Mouse (Mus musculus) mature B cell (primary cell): ENCODE data around the gene Coro1c.

Source experiments
- in situ Hi-C: fragments of 300-500 bp; cut with MboI; formaldehyde crosslinking; loops from 2 replicates; pipeline ENCODE4 v1.14.3; 2019

Coro1c gene

GRCm38 (mm10) chr5:113829566-113830291 is 78.8 kb downstream of the Coro1c start:
- in situ Hi-C loops: no loop called here

- in situ Hi-C loops: no loop called here
These were observed 80.1 kb downstream of the Coro1c start for GRCm38 (mm10) chr5:113828481-113828880.

- in situ Hi-C loops: no loop called here
These were observed 80.6 kb downstream of the Coro1c start for GRCm38 (mm10) chr5:113827991-113828411.

GRCm38 (mm10) chr5:113826619-113827018 is 81.9 kb downstream of the Coro1c start:
- in situ Hi-C loops: no loop called here

GRCm38 (mm10) chr5:113825558-113825957 is 83.0 kb downstream of the Coro1c start:
- in situ Hi-C loops: no loop called here

GRCm38 (mm10) chr5:113824228-113824627 is 84.3 kb downstream of the Coro1c start:
- in situ Hi-C loops: loop anchor here (25.0 kb wide), 1 partner anchor 462 kb away; the partner anchor contains the start of gene Aym1

GRCm38 (mm10) chr5:113818572-113818971 is 90.0 kb downstream of the Coro1c start:
- in situ Hi-C loops: loop anchor here (25.0 kb wide), 1 partner anchor 456 kb away; the partner anchor contains the start of gene Aym1

GRCm38 (mm10) chr5:113815638-113816152 is 92.9 kb downstream of the Coro1c start:
- in situ Hi-C loops: loop anchor here (25.0 kb wide), 1 partner anchor 453 kb away; the partner anchor contains the start of gene Aym1

GRCm38 (mm10) chr5:113815041-113815389 is 93.5 kb downstream of the Coro1c start:
- in situ Hi-C loops: loop anchor here (25.0 kb wide), 1 partner anchor 453 kb away; the partner anchor contains the start of gene Aym1

GRCm38 (mm10) chr5:113814111-113815040 is 94.2 kb downstream of the Coro1c start:
- in situ Hi-C loops: loop anchor here (5.0 to 25.0 kb wide), 2 partner anchors 42 to 452 kb away; partner anchors contain the start of genes Aym1, Iscu and Sart3

GRCm38 (mm10) chr5:113813608-113814007 is 95.0 kb downstream of the Coro1c start:
- in situ Hi-C loops: loop anchor here (5.0 to 25.0 kb wide), 2 partner anchors 41 to 451 kb away; partner anchors contain the start of genes Aym1, Iscu and Sart3

- in situ Hi-C loops: loop anchor here (5.0 to 25.0 kb wide), 2 partner anchors 40 to 450 kb away; partner anchors contain the start of genes Aym1, Iscu and Sart3
These were observed 95.9 kb downstream of the Coro1c start for GRCm38 (mm10) chr5:113812638-113813037.

- in situ Hi-C loops: loop anchor here (5.0 to 25.0 kb wide), 2 partner anchors 40 to 450 kb away; partner anchors contain the start of genes Aym1, Iscu and Sart3
These were observed 96.6 kb downstream of the Coro1c start for GRCm38 (mm10) chr5:113811824-113812420.

- in situ Hi-C loops: loop anchor here (5.0 to 25.0 kb wide), 2 partner anchors 38 to 448 kb away; partner anchors contain the start of genes Aym1, Iscu and Sart3
These were observed 98.4 kb downstream of the Coro1c start for GRCm38 (mm10) chr5:113810111-113810510.

GRCm38 (mm10) chr5:113808177-113808576 is 100.4 kb downstream of the Coro1c start:
- in situ Hi-C loops: loop anchor here (25.0 kb wide), 1 partner anchor 446 kb away; the partner anchor contains the start of gene Aym1

GRCm38 (mm10) chr5:113807712-113808111 is 100.8 kb downstream of the Coro1c start:
- in situ Hi-C loops: loop anchor here (25.0 kb wide), 1 partner anchor 445 kb away; the partner anchor contains the start of gene Aym1

GRCm38 (mm10) chr5:113806414-113806813 is 102.1 kb downstream of the Coro1c start:
- in situ Hi-C loops: loop anchor here (25.0 kb wide), 1 partner anchor 444 kb away; the partner anchor contains the start of gene Aym1

GRCm38 (mm10) chr5:113805301-113805700 is 103.3 kb downstream of the Coro1c start:
- in situ Hi-C loops: loop anchor here (25.0 kb wide), 1 partner anchor 443 kb away; the partner anchor contains the start of gene Aym1

GRCm38 (mm10) chr5:113804395-113804966 is 104.1 kb downstream of the Coro1c start:
- in situ Hi-C loops: loop anchor here (25.0 kb wide), 1 partner anchor 442 kb away; the partner anchor contains the start of gene Aym1

- in situ Hi-C loops: loop anchor here (25.0 kb wide), 1 partner anchor 438 kb away; the partner anchor contains the start of gene Aym1
These were observed 108.3 kb downstream of the Coro1c start, which contains the start of gene Tmem119 for GRCm38 (mm10) chr5:113800280-113800679. Tmem119 (minus strand) TSS chr5:113800516.
